Mouse (Mus musculus) forebrain, embryonic 15.5 days (tissue): ENCODE measurements around the gene Gm11639. TPM values are rescaled to one million over a fixed set of nuclear protein-coding genes. Genes with fewer than 3 reads are reported as not detected.

Source experiments
- ATAC-seq: fragments of 200-750 bp; cut with Nextera tagmentation; replicated peaks from 2 replicates; pipeline ENCODE4 v1.8.0; 2017; ENCODE audit warnings: mild to moderate bottlenecking, moderate TSS enrichment, moderate library complexity
- H3K27ac ChIP-seq: fragments of 300-500 bp; sonication (generic); replicated peaks from 2 replicates; pipeline ENCODE4 v1.5.1; 2015; ENCODE audit warnings: mild to moderate bottlenecking, inconsistent platforms
- H3K27me3 ChIP-seq: fragments of 300-500 bp; sonication (generic); 2 replicates; pipeline ENCODE4 v1.6.1; 2015; ENCODE audit warnings: inconsistent platforms
- H3K36me3 ChIP-seq: fragments of 300-500 bp; sonication (generic); 2 replicates; pipeline ENCODE4 v1.6.1; 2015; ENCODE audit warnings: mild to moderate bottlenecking, inconsistent platforms
- H3K4me1 ChIP-seq: fragments of 300-500 bp; sonication (generic); 2 replicates; pipeline ENCODE4 v1.6.1; 2015; ENCODE audit warnings: inconsistent platforms
- H3K4me2 ChIP-seq: fragments of 300-500 bp; sonication (generic); replicated peaks from 2 replicates; pipeline ENCODE4 v1.6.1; 2015; ENCODE audit warnings: mild to moderate bottlenecking, inconsistent platforms
- H3K4me3 ChIP-seq: fragments of 300-500 bp; sonication (generic); 2 replicates; pipeline ENCODE4 v1.5.1; 2015; ENCODE audit warnings: mild to moderate bottlenecking, inconsistent platforms
- H3K9ac ChIP-seq: fragments of 300-500 bp; sonication (generic); replicated peaks from 2 replicates; pipeline ENCODE4 v1.6.1; 2015; ENCODE audit warnings: mild to moderate bottlenecking, inconsistent platforms
- H3K9me3 ChIP-seq: fragments of 300-500 bp; sonication (generic); 2 replicates; pipeline ENCODE4 v1.6.1; 2016; ENCODE audit warnings: inconsistent platforms
- whole genome bisulfite sequencing: fragments of 180-500 bp; shearing (Covaris S2); methylation state at CpG from one replicate; pipeline ENCODE4 v1.1.7; 2015; ENCODE audit warnings: mixed read lengths; 5-methylcytosine and 5-hydroxymethylcytosine counted together
- polyA plus RNA-seq: library from polyadenylated mRNA; unstranded; fragments of >200 nt; fragmentation: Nextera tagmentation; extraction: Ambion mirVana; gene quantifications from 2 replicates; pipeline ENCODE4 v1.2.1, GENCODE M21; 2015

Gene Gm11639
- polyA plus RNA-seq, 1 experiment from 2014 or later, result 0.01 TPM

GRCm38 (mm10) chr11:104661106-104661505, 24.4 kb upstream of the Gm11639 start:
- 94% methylated on average over 5 of the region's 5 CpGs for WGBS
- no peaks in the 10 kb centered on the region for H3K4me1 ChIP-seq
- H3K9ac ChIP-seq, result no peak overlapping the region
- H3K9me3 ChIP-seq, result no peaks in the 10 kb centered on the region
- H3K27me3 ChIP-seq, result no peaks in the 10 kb centered on the region
- no peaks in the 10 kb centered on the region for H3K36me3 ChIP-seq
- ATAC-seq, result no peak
- H3K4me3 ChIP-seq, result no peak overlapping the region
- no peak overlapping the region for H3K4me2 ChIP-seq
- H3K27ac ChIP-seq, result no peak overlapping the region

- no peak overlapping the region for H3K9ac ChIP-seq
- H3K36me3 ChIP-seq, result no peaks in the 10 kb centered on the region
- no peak overlapping the region for H3K27ac ChIP-seq
- no peak for ATAC-seq
- 82% methylated on average over 20 of the region's 20 CpGs for WGBS
- no peaks in the 10 kb centered on the region for H3K9me3 ChIP-seq
- H3K4me3 ChIP-seq, result no peak overlapping the region
- no peaks in the 10 kb centered on the region for H3K27me3 ChIP-seq
- H3K4me2 ChIP-seq, result no peak overlapping the region
- H3K4me1 ChIP-seq, result no peaks in the 10 kb centered on the region
Observed at GRCm38 (mm10) chr11:104661531-104662205, 23.8 kb upstream of the Gm11639 start.

GRCm38 (mm10) chr11:104662573-104662972, 22.9 kb upstream of the Gm11639 start:
- ATAC-seq, result no peak
- Histone ChIP-seq H3K4me1 (no peaks in the 10 kb centered on the region), H3K9me3 (no peaks in the 10 kb centered on the region), H3K4me2 (no peak overlapping the region), H3K4me3 (no peak overlapping the region), H3K9ac (no peak overlapping the region), H3K36me3 (no peaks in the 10 kb centered on the region), H3K27ac (no peak overlapping the region), H3K27me3 (no peaks in the 10 kb centered on the region)
- 94% methylated on average over 11 of the region's 11 CpGs for WGBS

GRCm38 (mm10) chr11:104663241-104663877, 22.1 kb upstream of the Gm11639 start:
- Histone ChIP-seq H3K4me1 (no peaks in the 10 kb centered on the region), H3K4me3 (no peak overlapping the region), H3K4me2 (no peak overlapping the region), H3K27me3 (no peaks in the 10 kb centered on the region), H3K36me3 (no peaks in the 10 kb centered on the region), H3K9ac (no peak overlapping the region), H3K9me3 (no peaks in the 10 kb centered on the region), H3K27ac (no peak overlapping the region)
- no peak for ATAC-seq
- WGBS, result 84% methylated on average over 6 of the region's 6 CpGs

GRCm38 (mm10) chr11:104663878-104664261, 21.6 kb upstream of the Gm11639 start:
- no peak overlapping the region for H3K9ac ChIP-seq
- H3K27ac ChIP-seq, result no peak overlapping the region
- 80% methylated on average over 3 of the region's 3 CpGs for WGBS
- ATAC-seq, result no peak
- H3K36me3 ChIP-seq, result no peaks in the 10 kb centered on the region
- H3K9me3 ChIP-seq, result no peaks in the 10 kb centered on the region
- H3K4me3 ChIP-seq, result no peak overlapping the region
- H3K4me1 ChIP-seq, result no peaks in the 10 kb centered on the region
- H3K27me3 ChIP-seq, result no peaks in the 10 kb centered on the region
- no peak overlapping the region for H3K4me2 ChIP-seq

GRCm38 (mm10) chr11:104664441-104664840, 21.1 kb upstream of the Gm11639 start:
- Histone ChIP-seq H3K27ac (no peak overlapping the region), H3K9ac (no peak overlapping the region), H3K9me3 (no peaks in the 10 kb centered on the region), H3K27me3 (no peaks in the 10 kb centered on the region), H3K4me2 (no peak overlapping the region), H3K4me1 (no peaks in the 10 kb centered on the region), H3K4me3 (no peak overlapping the region), H3K36me3 (no peaks in the 10 kb centered on the region)
- ATAC-seq, result no peak

- no peaks in the 10 kb centered on the region for H3K9me3 ChIP-seq
- no peak for ATAC-seq
- H3K4me1 ChIP-seq, result no peaks in the 10 kb centered on the region
- H3K36me3 ChIP-seq, result no peaks in the 10 kb centered on the region
- WGBS, result 80% methylated on average over 5 of the region's 5 CpGs
- H3K4me2 ChIP-seq, result no peak overlapping the region
- H3K9ac ChIP-seq, result no peak overlapping the region
- H3K27ac ChIP-seq, result no peak overlapping the region
- H3K4me3 ChIP-seq, result no peak overlapping the region
- no peaks in the 10 kb centered on the region for H3K27me3 ChIP-seq
Observed at GRCm38 (mm10) chr11:104667399-104667798, 18.1 kb upstream of the Gm11639 start.

- no peak for ATAC-seq
- Histone ChIP-seq H3K27ac (no peak overlapping the region), H3K27me3 (no peaks in the 10 kb centered on the region), H3K36me3 (no peaks in the 10 kb centered on the region), H3K4me2 (no peak overlapping the region), H3K4me3 (no peak overlapping the region), H3K4me1 (no peaks in the 10 kb centered on the region), H3K9ac (no peak overlapping the region), H3K9me3 (no peaks in the 10 kb centered on the region)
- WGBS, result 71% methylated on average over 4 of the region's 4 CpGs
Observed at GRCm38 (mm10) chr11:104673412-104673811, 12.1 kb upstream of the Gm11639 start.

GRCm38 (mm10) chr11:104674768-104675167, 10.7 kb upstream of the Gm11639 start:
- Histone ChIP-seq H3K9ac (no peak overlapping the region), H3K36me3 (no peaks in the 10 kb centered on the region), H3K4me3 (no peak overlapping the region), H3K4me2 (no peak overlapping the region), H3K27ac (no peak overlapping the region), H3K27me3 (no peaks in the 10 kb centered on the region), H3K9me3 (no peaks in the 10 kb centered on the region), H3K4me1 (no peaks in the 10 kb centered on the region)
- WGBS, result 95% methylated on average over 11 of the region's 11 CpGs
- no peak for ATAC-seq

- no peaks in the 10 kb centered on the region for H3K27me3 ChIP-seq
- no peak overlapping the region for H3K27ac ChIP-seq
- no peak overlapping the region for H3K9ac ChIP-seq
- no peaks in the 10 kb centered on the region for H3K36me3 ChIP-seq
- no peaks in the 10 kb centered on the region for H3K4me1 ChIP-seq
- no peak overlapping the region for H3K4me2 ChIP-seq
- no peaks in the 10 kb centered on the region for H3K9me3 ChIP-seq
- no peak overlapping the region for H3K4me3 ChIP-seq
- 88% methylated on average over 6 of the region's 6 CpGs for WGBS
- no peak for ATAC-seq
Observed at GRCm38 (mm10) chr11:104693235-104693634, 7.7 kb downstream of the Gm11639 start.

GRCm38 (mm10) chr11:104704097-104704496, 18.6 kb downstream of the Gm11639 start:
- ATAC-seq, result no peak
- 56% methylated on average over 15 of the region's 15 CpGs for WGBS

GRCm38 (mm10) chr11:104707084-104707483, 21.6 kb downstream of the Gm11639 start:
- H3K27ac ChIP-seq, result no peak overlapping the region
- H3K9me3 ChIP-seq, result no peaks in the 10 kb centered on the region
- H3K9ac ChIP-seq, result no peak overlapping the region
- H3K27me3 ChIP-seq, result no peaks in the 10 kb centered on the region
- no peak overlapping the region for H3K4me2 ChIP-seq
- WGBS, result 66% methylated on average over 2 of the region's 2 CpGs
- H3K4me1 ChIP-seq, result no peaks in the 10 kb centered on the region
- no peaks in the 10 kb centered on the region for H3K36me3 ChIP-seq
- no peak for ATAC-seq
- no peak overlapping the region for H3K4me3 ChIP-seq

More at GRCm38 (mm10) chr11:104704097-104704496, 18.6 kb downstream of the Gm11639 start:
- Histone ChIP-seq H3K27me3 (no peaks in the 10 kb centered on the region), H3K4me2 (no peak overlapping the region), H3K36me3 (no peaks in the 10 kb centered on the region), H3K27ac (no peak overlapping the region), H3K4me1 (no peaks in the 10 kb centered on the region), H3K4me3 (no peak overlapping the region), H3K9me3 (no peaks in the 10 kb centered on the region), H3K9ac (no peak overlapping the region)
